Mouse (Mus musculus) G1E (cell line): ENCODE results near the gene Nptxr.

Experiments
- CTCF ChIP-seq: IDR thresholded peaks from 2 replicates; pipeline ENCODE4 v1.5.1; 2012; ENCODE audit warnings: low read depth, low read length, inconsistent platforms, mixed read lengths
- GATA1 ChIP-seq: IDR thresholded peaks from 2 replicates; pipeline ENCODE4 v1.6.1; 2012; ENCODE audit warnings: borderline replicate concordance, low read length, inconsistent platforms, mixed read lengths
- GATA2 ChIP-seq: IDR thresholded peaks from 2 replicates; pipeline ENCODE4 v1.6.1; 2012; ENCODE audit warnings: low read depth, low read length, inconsistent platforms, borderline replicate concordance
- TAL1 ChIP-seq: conservative IDR thresholded peaks from 2 replicates; pipeline ENCODE4 v1.6.1; 2012; ENCODE audit warnings: low read depth, low read length, inconsistent platforms, mixed read lengths

DNA sequence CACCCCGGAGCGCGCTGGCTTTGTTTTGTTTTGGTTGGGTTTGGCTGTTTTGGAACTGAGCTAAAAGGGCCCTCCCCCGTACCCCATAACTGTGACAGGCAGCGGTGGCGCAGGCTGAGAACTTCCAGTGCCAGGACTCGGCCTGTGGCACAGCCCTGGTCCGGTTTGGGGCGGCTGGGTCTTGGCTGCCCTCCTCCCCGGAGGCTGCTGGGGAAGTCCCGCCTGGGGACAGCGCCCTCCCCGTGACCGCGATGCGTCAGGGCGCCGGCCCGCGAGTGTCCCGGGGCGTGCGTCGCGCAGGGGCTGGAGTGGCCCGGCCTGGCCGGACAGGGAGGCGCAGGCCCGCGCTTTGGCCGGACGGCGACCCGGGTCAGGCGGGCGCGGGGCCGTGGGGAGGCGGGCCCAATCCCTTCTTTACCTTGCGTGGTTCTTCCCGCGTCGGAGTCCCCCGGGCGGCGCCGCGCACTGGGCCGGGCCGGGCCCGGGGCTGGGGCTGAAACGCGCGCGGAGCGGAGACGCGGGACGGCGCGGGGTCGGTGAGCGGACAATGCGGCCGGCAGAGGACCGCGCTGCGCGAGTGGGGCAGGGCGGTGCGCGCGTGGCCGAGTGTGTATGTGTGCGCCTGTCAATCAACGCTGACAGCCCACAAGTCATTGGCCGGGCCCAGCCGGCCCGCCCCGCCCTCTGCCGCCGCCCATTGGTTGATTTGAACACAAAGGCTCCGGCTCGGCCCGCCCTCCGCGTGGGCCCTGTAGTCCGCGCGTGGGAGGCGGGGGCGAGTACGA, 62.5 kb downstream of the Nptxr start, which contains the start of gene Sun2:
- TF ChIP-seq CTCF (no peak), GATA2 (no peak), GATA1 (no peak), TAL1 (no peak)
